Mouse (Mus musculus) forebrain, embryonic 14.5 days (tissue): ENCODE measurements around the gene Tacc2. TPM values are rescaled to one million over a fixed set of nuclear protein-coding genes. Genes with fewer than 3 reads are reported as not detected.

Experiments used
- ATAC-seq: fragments of 200-750 bp; cut with Nextera tagmentation; 2 replicates; pipeline ENCODE4 v1.8.0; 2017; ENCODE audit warnings: mild to moderate bottlenecking, moderate library complexity
- DNase-seq: peaks from one replicate; pipeline ENCODE4 v3.0.0-alpha.2; 2015; ENCODE audit warnings: low spot score
- H3K27ac ChIP-seq: fragments of 300-500 bp; sonication (generic); 2 replicates; pipeline ENCODE4 v1.5.1; 2014; ENCODE audit warnings: low read depth, mild to moderate bottlenecking, control low read depth, low read length, moderate library complexity
- H3K27me3 ChIP-seq: fragments of 300-500 bp; sonication (generic); replicated peaks from 2 replicates; pipeline ENCODE4 v1.6.1; 2014; ENCODE audit warnings: low read length, control low read depth, mixed read lengths; ENCODE audit not compliant: control insufficient read depth, insufficient read depth
- H3K36me3 ChIP-seq: fragments of 300-500 bp; sonication (generic); 2 replicates; pipeline ENCODE4 v1.6.1; 2014; ENCODE audit warnings: low read length, control low read depth; ENCODE audit not compliant: control insufficient read depth, insufficient read depth
- H3K4me1 ChIP-seq: fragments of 300-500 bp; sonication (generic); 2 replicates; pipeline ENCODE4 v1.6.1; 2014; ENCODE audit warnings: antibody characterized with exemption, low read length, control low read depth; ENCODE audit not compliant: control insufficient read depth, insufficient read depth
- H3K4me2 ChIP-seq: fragments of 300-500 bp; sonication (generic); 2 replicates; pipeline ENCODE4 v1.6.1; 2014; ENCODE audit warnings: mild to moderate bottlenecking, control low read depth, low read length
- H3K4me3 ChIP-seq: fragments of 300-500 bp; sonication (generic); 2 replicates; pipeline ENCODE4 v1.5.1; 2014; ENCODE audit warnings: low read depth, low read length, control low read depth
- H3K9ac ChIP-seq: fragments of 300-500 bp; sonication (generic); 2 replicates; pipeline ENCODE4 v1.6.1; 2014; ENCODE audit warnings: mild to moderate bottlenecking, low read length, control low read depth, moderate library complexity
- H3K9me3 ChIP-seq: fragments of 300-500 bp; sonication (generic); replicated peaks from 2 replicates; pipeline ENCODE4 v1.6.1; 2016; ENCODE audit warnings: low read length, control low read depth, mixed read lengths; ENCODE audit not compliant: control insufficient read depth
- WGBS: fragments of 180-500 bp; shearing (Covaris S2); extraction: QIAGEN DNeasy Blood & Tissue Kit; methylation state at CpG from one replicate; pipeline ENCODE4 v1.1.7; 2014; 5-methylcytosine and 5-hydroxymethylcytosine counted together
- polyA plus RNA-seq: library from polyadenylated mRNA; unstranded; fragments of >200 nt; fragmentation: Nextera tagmentation; extraction: Ambion mirVana; gene quantifications from 2 replicates; pipeline ENCODE4 v1.2.1, GENCODE M21; 2014

The Tacc2 gene
- polyA plus RNA-seq, 1 experiment from 2014 or later: 40.2 TPM

- Histone ChIP-seq H3K9ac (no peak overlapping the region), H3K9me3 (no peaks in the 10 kb centered on the region), H3K4me1 (no peaks in the 10 kb centered on the region), H3K4me2 (no peak overlapping the region), H3K4me3 (no peak overlapping the region), H3K27me3 (no peaks in the 10 kb centered on the region), H3K36me3 (no peaks in the 10 kb centered on the region), H3K27ac (no peak overlapping the region)
- DNase-seq (no peak), ATAC-seq (no peak)
- 71% methylated on average over 8 of the region's 8 CpGs for WGBS
These were observed 219.5 kb downstream of the Tacc2 start for GRCm38 (mm10) chr7:130796786-130797185.

- no peak overlapping the region for H3K27ac ChIP-seq
- DNase-seq (no peak), ATAC-seq (no peak)
- no peak overlapping the region for H3K4me3 ChIP-seq
- H3K36me3 ChIP-seq: no peaks in the 10 kb centered on the region
- no peak overlapping the region for H3K4me2 ChIP-seq
- H3K9me3 ChIP-seq: no peaks in the 10 kb centered on the region
- no peaks in the 10 kb centered on the region for H3K27me3 ChIP-seq
- H3K9ac ChIP-seq: no peak overlapping the region
- WGBS: 90% methylated on average over 6 of the region's 6 CpGs
- no peaks in the 10 kb centered on the region for H3K4me1 ChIP-seq
These were observed 220.3 kb downstream of the Tacc2 start for GRCm38 (mm10) chr7:130797524-130797923.

GRCm38 (mm10) chr7:130799418-130799817, 222.2 kb downstream of the Tacc2 start:
- Histone ChIP-seq H3K27me3 (no peaks in the 10 kb centered on the region), H3K36me3 (no peaks in the 10 kb centered on the region), H3K9me3 (no peaks in the 10 kb centered on the region), H3K4me2 (no peak overlapping the region), H3K27ac (no peak overlapping the region), H3K4me1 (no peaks in the 10 kb centered on the region), H3K4me3 (no peak overlapping the region), H3K9ac (no peak overlapping the region)
- ATAC-seq (no peak), DNase-seq (no peak)
- 91% methylated on average over 10 of the region's 10 CpGs for WGBS

- ATAC-seq (no peak), DNase-seq (no peak)
- Histone ChIP-seq H3K9ac (no peak overlapping the region), H3K4me1 (no peaks in the 10 kb centered on the region), H3K4me3 (no peak overlapping the region), H3K36me3 (no peaks in the 10 kb centered on the region), H3K27ac (no peak overlapping the region), H3K4me2 (no peak overlapping the region), H3K9me3 (no peaks in the 10 kb centered on the region), H3K27me3 (no peaks in the 10 kb centered on the region)
- 65% methylated on average over 4 of the region's 4 CpGs for WGBS
These were observed 223.4 kb downstream of the Tacc2 start for GRCm38 (mm10) chr7:130800681-130801080.

- H3K36me3 ChIP-seq: no peaks in the 10 kb centered on the region
- no peak for ATAC-seq
- no peaks in the 10 kb centered on the region for H3K27me3 ChIP-seq
- H3K4me2 ChIP-seq: no peak overlapping the region
- H3K9me3 ChIP-seq: no peaks in the 10 kb centered on the region
- H3K9ac ChIP-seq: no peak overlapping the region
- no peak overlapping the region for H3K4me3 ChIP-seq
- no peak for DNase-seq
- H3K4me1 ChIP-seq: no peaks in the 10 kb centered on the region
- H3K27ac ChIP-seq: no peak overlapping the region
- 93% methylated on average over 4 of the region's 4 CpGs for WGBS
These were observed 224.6 kb downstream of the Tacc2 start for GRCm38 (mm10) chr7:130801811-130802210.

- H3K4me2 ChIP-seq: no peak overlapping the region
- no peak overlapping the region for H3K4me3 ChIP-seq
- DNase-seq: no peak
- ATAC-seq: no peak
- WGBS: 72% methylated on average over 8 of the region's 8 CpGs
- no peaks in the 10 kb centered on the region for H3K9me3 ChIP-seq
- no peaks in the 10 kb centered on the region for H3K4me1 ChIP-seq
- no peak overlapping the region for H3K9ac ChIP-seq
- no peak overlapping the region for H3K27ac ChIP-seq
- no peaks in the 10 kb centered on the region for H3K27me3 ChIP-seq
- H3K36me3 ChIP-seq: no peaks in the 10 kb centered on the region
These were observed 226.1 kb downstream of the Tacc2 start for GRCm38 (mm10) chr7:130803251-130803825.

GRCm38 (mm10) chr7:130804991-130805390, 227.8 kb downstream of the Tacc2 start:
- Histone ChIP-seq H3K4me1 (no peaks in the 10 kb centered on the region), H3K27me3 (no peaks in the 10 kb centered on the region), H3K4me2 (no peak overlapping the region), H3K9me3 (no peaks in the 10 kb centered on the region), H3K4me3 (no peak overlapping the region), H3K27ac (no peak overlapping the region), H3K9ac (no peak overlapping the region), H3K36me3 (no peaks in the 10 kb centered on the region)
- DNase-seq: no peak
- 90% methylated on average over 5 of the region's 5 CpGs for WGBS
- ATAC-seq: no peak

- Histone ChIP-seq H3K9me3 (no peaks in the 10 kb centered on the region), H3K36me3 (no peaks in the 10 kb centered on the region), H3K27ac (no peak overlapping the region), H3K4me2 (no peak overlapping the region), H3K4me1 (no peaks in the 10 kb centered on the region), H3K4me3 (no peak overlapping the region), H3K9ac (no peak overlapping the region), H3K27me3 (no peaks in the 10 kb centered on the region)
- no peak for ATAC-seq
- 81% methylated on average over 8 of the region's 8 CpGs for WGBS
- DNase-seq: no peak
These were observed 230.5 kb downstream of the Tacc2 start for GRCm38 (mm10) chr7:130807749-130808148.

GRCm38 (mm10) chr7:130808694-130809093, 231.5 kb downstream of the Tacc2 start:
- WGBS: 88% methylated on average over 6 of the region's 6 CpGs
- no peaks in the 10 kb centered on the region for H3K27me3 ChIP-seq

More at GRCm38 (mm10) chr7:130808694-130809093, 231.5 kb downstream of the Tacc2 start:
- no peak for DNase-seq
- Histone ChIP-seq H3K27ac (no peak overlapping the region), H3K36me3 (no peaks in the 10 kb centered on the region), H3K4me3 (no peak overlapping the region), H3K4me2 (no peak overlapping the region), H3K9ac (no peak overlapping the region), H3K9me3 (no peaks in the 10 kb centered on the region), H3K4me1 (no peaks in the 10 kb centered on the region)
- no peak for ATAC-seq
